Mouse (Mus musculus) lung, adult 2 months (tissue): ENCODE data around the gene Ndufa7.
"Not testable (repeated sequence)": the region's sequence is repeated elsewhere in the genome, so short reads cannot be mapped to it uniquely, and the experiment has no call there.

Experiments
- CTCF ChIP-seq: fragments of 200-500 bp; IDR thresholded peaks from 2 replicates; pipeline ENCODE4 v1.5.1; 2011; ENCODE audit warnings: mild to moderate bottlenecking, low read length, control low read depth; ENCODE audit not compliant: insufficient read depth
- POLR2A ChIP-seq: fragments of 200-500 bp; IDR thresholded peaks from 2 replicates; pipeline ENCODE4 v1.6.1; 2011; ENCODE audit warnings: low read depth, mild to moderate bottlenecking, control low read depth, low read length, borderline replicate concordance; ENCODE audit errors: extremely low read depth

DNA sequence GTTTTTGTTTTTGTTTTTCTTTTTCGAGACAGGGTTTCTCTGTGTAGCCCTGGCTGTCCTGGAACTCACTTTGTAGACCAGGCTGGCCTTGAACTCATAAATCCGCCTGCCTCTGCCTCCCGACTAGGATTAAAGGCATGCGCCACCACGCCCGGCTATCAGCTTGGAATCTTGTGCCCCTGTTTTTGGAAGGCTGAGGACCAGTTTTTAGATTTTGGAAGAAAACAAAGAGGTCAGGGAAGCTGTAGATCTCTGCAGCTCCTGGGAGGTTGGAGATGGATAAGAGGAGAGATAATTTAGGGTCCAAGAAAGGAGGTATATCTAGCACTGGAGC, 592 bp downstream of the Ndufa7 start:
- not testable (repeated sequence) for TF ChIP-seq POLR2A, CTCF
